Mouse (Mus musculus) spleen, embryonic (tissue): ENCODE measurements around the gene Mtg2.

Experiments used
- CTCF ChIA-PET: fragments of 350-600 bp; sonication (Branson Sonifier 250); formaldehyde crosslinking; loops from one replicate; lab custom pipeline; 2022; lab: Charles Lee

The Mtg2 gene

GRCm38 (mm10) chr2:180051986-180052733 lies 18.2 kb upstream of the Mtg2 start:
- CTCF ChIA-PET, result interaction anchor here (0.6 to 1.4 kb wide), 3 partner anchors 131 to 1501 kb away, joined by 4 to 7 read pairs (median 4); no protein-coding TSS in a partner anchor

GRCm38 (mm10) chr2:180053001-180053400 lies 17.4 kb upstream of the Mtg2 start:
- CTCF ChIA-PET, result no interaction called here

GRCm38 (mm10) chr2:180063338-180064131 lies 6.9 kb upstream of the Mtg2 start:
- CTCF ChIA-PET, result no interaction called here

GRCm38 (mm10) chr2:180069770-180070480 lies 463 bp upstream of the Mtg2 start:
- CTCF ChIA-PET, result interaction anchor here (0.5 kb wide), 1 partner anchor 405 kb away, joined by 3 read pairs; no protein-coding TSS in a partner anchor

GRCm38 (mm10) chr2:180071671-180072070 lies 1.3 kb downstream of the Mtg2 start:
- CTCF ChIA-PET, result no interaction called here

- CTCF ChIA-PET, result no interaction called here
These were observed 2.5 kb downstream of the Mtg2 start for GRCm38 (mm10) chr2:180072886-180073285.

- CTCF ChIA-PET, result interaction anchor here (0.6 kb wide), 1 partner anchor 9 kb away, joined by 4 read pairs; no protein-coding TSS in a partner anchor
These were observed 7.2 kb downstream of the Mtg2 start for GRCm38 (mm10) chr2:180077622-180078021.

GRCm38 (mm10) chr2:180080680-180081079 lies 10.3 kb downstream of the Mtg2 start:
- CTCF ChIA-PET, result no interaction called here

- CTCF ChIA-PET, result interaction anchor here (0.7 kb wide), 1 partner anchor 1503 kb away, joined by 26 read pairs; no protein-coding TSS in a partner anchor
These were observed 12.7 kb downstream of the Mtg2 start for GRCm38 (mm10) chr2:180083063-180083462.

GRCm38 (mm10) chr2:180084565-180084964 lies 14.2 kb downstream of the Mtg2 start:
- CTCF ChIA-PET, result no interaction called here

GRCm38 (mm10) chr2:180085926-180086636 lies 15.7 kb downstream of the Mtg2 start:
- CTCF ChIA-PET, result no interaction called here

GRCm38 (mm10) chr2:180086637-180087027 lies 16.2 kb downstream of the Mtg2 start:
- CTCF ChIA-PET, result no interaction called here

GRCm38 (mm10) chr2:180087472-180087871 lies 17.1 kb downstream of the Mtg2 start:
- CTCF ChIA-PET, result no interaction called here

GRCm38 (mm10) chr2:180090285-180090684 lies 19.9 kb downstream of the Mtg2 start:
- CTCF ChIA-PET, result no interaction called here

- CTCF ChIA-PET, result no interaction called here
These were observed 25.3 kb downstream of the Mtg2 start for GRCm38 (mm10) chr2:180095711-180096110.

- CTCF ChIA-PET, result no interaction called here
These were observed 27.2 kb downstream of the Mtg2 start for GRCm38 (mm10) chr2:180097585-180097984.

GRCm38 (mm10) chr2:180098167-180098566 lies 27.8 kb downstream of the Mtg2 start:
- CTCF ChIA-PET, result no interaction called here

GRCm38 (mm10) chr2:180099529-180099928 lies 29.1 kb downstream of the Mtg2 start:
- CTCF ChIA-PET, result no interaction called here

- CTCF ChIA-PET, result no interaction called here
These were observed 33.0 kb downstream of the Mtg2 start for GRCm38 (mm10) chr2:180103151-180103977.

GRCm38 (mm10) chr2:180103978-180104658 lies 33.7 kb downstream of the Mtg2 start, which contains the start of gene Hrh3:
TSS of gene Hrh3 (minus strand) at chr2:180104488.
- CTCF ChIA-PET, result interaction anchor here (1.1 kb wide), 1 partner anchor 13 kb away, joined by 8 read pairs; no protein-coding TSS in a partner anchor
